Mouse (Mus musculus) MEL (cell line): Measurements from ENCODE around the gene Nhlrc3. TPM values are rescaled to one million over a fixed set of nuclear protein-coding genes. Genes with fewer than 3 reads are reported as not detected.
A peak's percentile ranks its signal among the peaks of the same experiment; 100 is the strongest.

Source experiments
- DNase-seq: peaks from one replicate; pipeline ENCODE4 v3.0.0; 2011; ENCODE audit warnings: low read depth, low spot score
- H3K27ac ChIP-seq: 2 replicates; pipeline ENCODE4 v1.5.1; 2012; ENCODE audit warnings: low read depth, mild to moderate bottlenecking, control low read depth, low read length, moderate library complexity; ENCODE audit not compliant: control insufficient read depth
- H3K27me3 ChIP-seq, 2 experiments: fragments of 150-350 bp in 1 of 2; sonication (generic) in 1 of 2; 2 replicates each; pipeline ENCODE4 v1.6.1; 2012; ENCODE audit warnings: low read length in 2 of 2, mild to moderate bottlenecking in 2 of 2, improper control_type of control experiment in 1 of 2, moderate library complexity in 1 of 2; ENCODE audit not compliant: insufficient read depth in 2 of 2, control insufficient read depth in 1 of 2
- H3K36me3 ChIP-seq, 2 experiments: 2 replicates each; pipeline ENCODE4 v1.6.1; 2012 to 2014; ENCODE audit warnings: low read length in 2 of 2, improper control_type of control experiment in 1 of 2, inconsistent platforms in 1 of 2, mild to moderate bottlenecking in 1 of 2; ENCODE audit not compliant: insufficient read depth in 2 of 2, control insufficient read depth in 1 of 2
- H3K4me1 ChIP-seq, 2 experiments: fragments of 150-350 bp in 1 of 2; sonication (generic) in 1 of 2; 2 replicates each; pipeline ENCODE4 v1.6.1; 2012; ENCODE audit warnings: low read length in 2 of 2, improper control_type of control experiment in 1 of 2, mild to moderate bottlenecking in 1 of 2; ENCODE audit not compliant: insufficient read depth in 2 of 2, control insufficient read depth in 1 of 2
- H3K4me3 ChIP-seq, 2 experiments: fragments of 150-350 bp in 1 of 2; sonication (generic) in 1 of 2; 2 replicates each; pipeline ENCODE4 v1.5.1; 2012; ENCODE audit warnings: low read depth in 2 of 2, low read length in 2 of 2, mild to moderate bottlenecking in 2 of 2, moderate library complexity in 2 of 2, control low read depth in 1 of 2, improper control_type of control experiment in 1 of 2; ENCODE audit not compliant: control insufficient read depth in 1 of 2, insufficient read depth in 1 of 2
- H3K79me2 ChIP-seq: 2 replicates; pipeline ENCODE4 v1.6.1; 2012; ENCODE audit warnings: mild to moderate bottlenecking, low read length, moderate library complexity; ENCODE audit not compliant: control insufficient read depth, poor library complexity, insufficient read depth
- H3K9ac ChIP-seq: 2 replicates; pipeline ENCODE4 v1.6.1; 2012; ENCODE audit warnings: low read depth, mild to moderate bottlenecking, control low read depth, low read length, moderate library complexity; ENCODE audit not compliant: control insufficient read depth, poor library complexity, severe bottlenecking
- H3K9me3 ChIP-seq: fragments of 150-350 bp; sonication (generic); replicated peaks from 2 replicates; pipeline ENCODE4 v1.6.1; 2012; ENCODE audit warnings: mild to moderate bottlenecking, low read length, improper control_type of control experiment, moderate library complexity; ENCODE audit not compliant: insufficient read depth
- CHD2 ChIP-seq: IDR thresholded peaks from 2 replicates; pipeline ENCODE4 v1.6.1; 2011; ENCODE audit warnings: low read length, improper control_type of control experiment
- CTCF ChIP-seq, 3 experiments: IDR thresholded peaks in 2 of 3; conservative IDR thresholded peaks in 1 of 3; 2 replicates each; pipeline ENCODE4 v1.5.1; 2011 to 2012; ENCODE audit warnings: low read length in 3 of 3, low read depth in 2 of 3, mild to moderate bottlenecking in 2 of 3, improper control_type of control experiment in 1 of 3, inconsistent platforms in 1 of 3, mixed read lengths in 1 of 3, moderate library complexity in 1 of 3; ENCODE audit not compliant: control insufficient read depth in 1 of 3, insufficient read depth in 1 of 3, poor library complexity in 1 of 3, severe bottlenecking in 1 of 3
- E2F4 ChIP-seq: IDR thresholded peaks from 2 replicates; pipeline ENCODE4 v1.6.1; 2011; ENCODE audit warnings: low read depth, low read length, improper control_type of control experiment, borderline replicate concordance
- ELF1 ChIP-seq: IDR thresholded peaks from 2 replicates; pipeline ENCODE4 v1.6.1; 2014; ENCODE audit warnings: low read depth, mild to moderate bottlenecking, inconsistent platforms, low read length, improper control_type of control experiment, moderate library complexity
- EP300 ChIP-seq, 2 experiments: IDR thresholded peaks; 2 replicates each; pipeline ENCODE4 v1.6.1; 2011; ENCODE audit warnings: improper control_type of control experiment in 2 of 2, low read length in 2 of 2, low read depth in 1 of 2, mild to moderate bottlenecking in 1 of 2
- GABPA ChIP-seq: IDR thresholded peaks from 2 replicates; pipeline ENCODE4 v1.6.1; 2012; ENCODE audit warnings: low read depth, mild to moderate bottlenecking, inconsistent platforms, low read length, improper control_type of control experiment, moderate library complexity
- GATA1 ChIP-seq: IDR thresholded peaks from 2 replicates; pipeline ENCODE4 v1.6.1; 2011; ENCODE audit warnings: low read depth, low read length, improper control_type of control experiment
- JUND ChIP-seq: IDR thresholded peaks from 2 replicates; pipeline ENCODE4 v1.6.1; 2011; ENCODE audit warnings: low read depth, mild to moderate bottlenecking, improper control_type of control experiment, low read length
- KAT2A ChIP-seq: conservative IDR thresholded peaks from 2 replicates; pipeline ENCODE4 v1.6.1; 2012; ENCODE audit warnings: low read depth, low read length, improper control_type of control experiment, inconsistent platforms
- MAFK ChIP-seq: IDR thresholded peaks from 2 replicates; pipeline ENCODE4 v1.6.1; 2011; ENCODE audit warnings: low read depth, mild to moderate bottlenecking, low read length, improper control_type of control experiment, borderline replicate concordance
- MEF2A ChIP-seq: IDR thresholded peaks from 2 replicates; pipeline ENCODE4 v1.6.1; 2014; ENCODE audit warnings: low read depth, mild to moderate bottlenecking, inconsistent platforms, low read length, improper control_type of control experiment; ENCODE audit not compliant: poor library complexity, insufficient replicate concordance, severe bottlenecking; ENCODE audit errors: extremely low read depth
- MXI1 ChIP-seq: IDR thresholded peaks from 2 replicates; pipeline ENCODE4 v1.6.1; 2011; ENCODE audit warnings: mild to moderate bottlenecking, low read depth, low read length, improper control_type of control experiment
- MYC ChIP-seq: IDR thresholded peaks from 2 replicates; pipeline ENCODE4 v1.6.1; 2011; ENCODE audit warnings: low read depth, mild to moderate bottlenecking, low read length, improper control_type of control experiment, moderate library complexity
- NELFE ChIP-seq: IDR thresholded peaks from 2 replicates; pipeline ENCODE4 v1.6.1; 2011; ENCODE audit warnings: low read depth, low read length, improper control_type of control experiment
- NRF1 ChIP-seq: IDR thresholded peaks from 2 replicates; pipeline ENCODE4 v1.6.1; 2014; ENCODE audit warnings: low read depth, mild to moderate bottlenecking, inconsistent platforms, low read length, improper control_type of control experiment, moderate library complexity; ENCODE audit not compliant: poor library complexity, insufficient read depth, severe bottlenecking
- POLR2AphosphoS2 ChIP-seq: IDR thresholded peaks from 2 replicates; pipeline ENCODE4 v1.6.1; 2011; ENCODE audit warnings: low read length, improper control_type of control experiment
- POLR2AphosphoS5 ChIP-seq: IDR thresholded peaks from 2 replicates; pipeline ENCODE4 v1.6.1; 2012; ENCODE audit warnings: low read depth, borderline replicate concordance, mild to moderate bottlenecking, inconsistent platforms, low read length, moderate library complexity, mixed read lengths
- RAD21 ChIP-seq: IDR thresholded peaks from 2 replicates; pipeline ENCODE4 v1.6.1; 2011; ENCODE audit warnings: mild to moderate bottlenecking, low read depth, low read length, improper control_type of control experiment
- SIN3A ChIP-seq: IDR thresholded peaks from 2 replicates; pipeline ENCODE4 v1.6.1; 2012; ENCODE audit warnings: low read length, improper control_type of control experiment, inconsistent platforms
- SMC3 ChIP-seq: IDR thresholded peaks from 2 replicates; pipeline ENCODE4 v1.6.1; 2011; ENCODE audit warnings: low read depth, low read length, improper control_type of control experiment
- TBP ChIP-seq: IDR thresholded peaks from 2 replicates; pipeline ENCODE4 v1.8.0; 2011; ENCODE audit warnings: low read depth, low read length, improper control_type of control experiment
- TCF12 ChIP-seq: IDR thresholded peaks from 2 replicates; pipeline ENCODE4 v1.6.1; 2014; ENCODE audit warnings: low read depth, mild to moderate bottlenecking, inconsistent platforms, low read length, improper control_type of control experiment, moderate library complexity
- USF1 ChIP-seq: IDR thresholded peaks from 2 replicates; pipeline ENCODE4 v1.6.1; 2014; ENCODE audit warnings: low read depth, mild to moderate bottlenecking, inconsistent platforms, low read length, improper control_type of control experiment, moderate library complexity
- USF2 ChIP-seq, 2 experiments: IDR thresholded peaks; 2 replicates each; pipeline ENCODE4 v1.6.1; 2011 to 2012; ENCODE audit warnings: improper control_type of control experiment in 2 of 2, low read length in 2 of 2, borderline replicate concordance in 1 of 2, inconsistent platforms in 1 of 2, low read depth in 1 of 2, mild to moderate bottlenecking in 1 of 2; ENCODE audit not compliant: insufficient read depth in 1 of 2
- ZKSCAN1 ChIP-seq: IDR thresholded peaks from 2 replicates; pipeline ENCODE4 v1.6.1; 2012; ENCODE audit warnings: low read depth, mild to moderate bottlenecking, inconsistent platforms, low read length, improper control_type of control experiment, moderate library complexity
- ZNF384 ChIP-seq: IDR thresholded peaks from 2 replicates; pipeline ENCODE4 v1.6.1; 2012; ENCODE audit warnings: low read depth, mild to moderate bottlenecking, inconsistent platforms, low read length, improper control_type of control experiment
- polyA plus RNA-seq, 2 experiments: library from polyadenylated mRNA; stranded (reverse) in 1 of 2; unstranded in 1 of 2; fragments of >175 nt in 1 of 2; fragments of >200 nt in 1 of 2; gene quantifications; 2 replicates each; pipeline versions ENCODE4 v1.2.1 to v1.2.4; 2012; ENCODE audit warnings: low replicate concordance in 2 of 2, low read depth in 1 of 2; ENCODE audit not compliant: insufficient read length in 2 of 2, insufficient read depth in 1 of 2, missing spikeins in 1 of 2
- total RNA-seq: library from RNA; depleted of rRNA; stranded (reverse); fragments of 300-350 nt; gene quantifications from 2 replicates; pipeline ENCODE4 v1.2.3, GENCODE M21; 2012

Gene Nhlrc3
- total and polyA plus RNA-seq, 3 experiments, result 6.7 to 9.1 TPM; not detected in 1

- H3K9me3 ChIP-seq, result no peaks in the 10 kb centered on the region
- no peak overlapping the region for H3K27ac ChIP-seq
- no peaks in the 10 kb centered on the region for H3K4me1 ChIP-seq
- TF ChIP-seq NRF1, result no peak
- TF ChIP-seq USF1, result no peak
- TF ChIP-seq CHD2, result no peak
- peak in 2 of 3 experiments; percentile 9 to 34; a peak in 2 of 6 replicates for TF ChIP-seq CTCF (IDR thresholded peaks at IDR 0.05 in 2 of 3, conservative IDR thresholded peaks at IDR 0.05 in 1 of 3; ENCODE audit: control insufficient read depth in 1 of 3, insufficient read depth in 1 of 3, low read depth in 2 of 3, low read length in 3 of 3, poor library complexity in 1 of 3, severe bottlenecking in 1 of 3)
- TF ChIP-seq SIN3A, result no peak
- no peak for TF ChIP-seq MEF2A
- TF ChIP-seq E2F4, result no peak
- no peak for TF ChIP-seq SMC3
- no peak for TF ChIP-seq TBP
- no peak for TF ChIP-seq JUND
- no peak for TF ChIP-seq ELF1
- peak; percentile 36 for TF ChIP-seq RAD21
- TF ChIP-seq EP300 (IDR thresholded peaks at IDR 0.05; ENCODE audit: low read depth in 1 of 2, low read length in 2 of 2), result no peak
- no peak for TF ChIP-seq POLR2AphosphoS5
- no peak for TF ChIP-seq USF2 (IDR thresholded peaks at IDR 0.05; ENCODE audit: borderline replicate concordance in 1 of 2, insufficient read depth in 1 of 2, low read depth in 1 of 2, low read length in 2 of 2)
- TF ChIP-seq NELFE, result no peak
- no peak for TF ChIP-seq MXI1
- H3K79me2 ChIP-seq, result no peaks in the 10 kb centered on the region
- no peak for DNase-seq
- no peak overlapping the region for H3K9ac ChIP-seq
- H3K36me3 ChIP-seq, result no peaks in the 10 kb centered on the region
- H3K4me3 ChIP-seq, result no peak overlapping the region
- H3K27me3 ChIP-seq, result no peaks in the 10 kb centered on the region
Observed at GRCm38 (mm10) chr3:53502428-53502827, 39.3 kb upstream of the Nhlrc3 start.

DNA sequence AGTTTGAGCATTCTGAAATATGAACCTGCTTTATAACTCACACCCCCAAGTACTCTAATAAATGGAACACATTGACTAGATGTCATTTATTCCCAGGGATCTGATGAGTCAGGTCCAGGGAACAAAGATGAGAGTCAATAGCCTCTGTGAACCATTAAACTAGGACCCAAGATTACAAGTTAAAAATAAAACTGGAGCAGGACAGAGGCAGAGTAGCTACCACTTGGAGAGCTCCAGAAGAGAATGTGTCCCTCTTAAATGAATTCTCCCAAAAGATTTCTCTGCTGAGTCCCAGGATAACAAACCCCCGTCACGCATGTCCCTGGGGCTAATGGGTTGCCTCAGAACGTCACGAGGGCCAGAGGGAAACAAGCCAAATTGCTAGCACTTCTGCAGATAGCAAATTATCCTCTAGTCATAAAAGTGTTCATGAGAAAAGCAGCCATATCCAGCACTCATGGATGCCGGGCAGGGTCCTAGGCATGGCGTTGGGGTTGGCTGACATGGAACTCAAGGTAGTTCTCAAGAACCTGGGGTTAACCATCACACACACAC is 35.3 kb upstream of the Nhlrc3 start:
- no peak for DNase-seq
- no peaks in the 10 kb centered on the region for H3K36me3 ChIP-seq
- TF ChIP-seq ZKSCAN1 (no peak), KAT2A (no peak), NRF1 (no peak), NELFE (no peak), TBP (no peak), GATA1 (no peak), CHD2 (no peak), MAFK (no peak), POLR2AphosphoS5 (no peak), MYC (no peak), SMC3 (no peak), TCF12 (no peak), ELF1 (no peak), MXI1 (no peak), POLR2AphosphoS2 (no peak), EP300 (IDR thresholded peaks at IDR 0.05; ENCODE audit: low read depth in 1 of 2, low read length in 2 of 2) (no peak), USF2 (IDR thresholded peaks at IDR 0.05; ENCODE audit: borderline replicate concordance in 1 of 2, insufficient read depth in 1 of 2, low read depth in 1 of 2, low read length in 2 of 2) (no peak), ZNF384 (no peak), GABPA (no peak)

More for the DNA sequence above, 35.3 kb upstream of the Nhlrc3 start:
- Histone ChIP-seq H3K27ac (no peak overlapping the region), H3K79me2 (no peaks in the 10 kb centered on the region), H3K4me1 (no peaks in the 10 kb centered on the region), H3K9me3 (no peaks in the 10 kb centered on the region), H3K9ac (no peak overlapping the region), H3K27me3 (no peaks in the 10 kb centered on the region), H3K4me3 (no peak overlapping the region)
